10 mouse cellular contexts compared by ENCODE assay signal in genomic region chr1:143503436-143504065, GRCm38 (mm10).
A peak's percentile ranks its signal among the peaks of the same experiment; 100 is the strongest.
DNase-seq lines count a peak whose midpoint lies in the region; ATAC-seq lines count a peak whose summit lies in the region.
"Had no signal": no experiment of that assay in that cellular context is flagged by ENCODE, and none has a peak within 500 bp of the region (broad histone marks: within the 10 kb centered on the region; RNA-seq: fewer than 3 reads in every experiment).

No protein-coding gene starts in this region.

- no peaks in the 10 kb centered on the region for H3K9me3 ChIP-seq in hindbrain, embryonic 10.5 days
- no peaks in the 10 kb centered on the region for H3K9me3 ChIP-seq in hindbrain, embryonic 12.5 days (replicated peaks)
- no peaks in the 10 kb centered on the region for H3K9me3 ChIP-seq in embryonic facial prominence, embryonic 12.5 days
- no peaks in the 10 kb centered on the region for H3K9me3 ChIP-seq in limb, embryonic 13.5 days
- H3K9me3 ChIP-seq: forebrain, embryonic 12.5 days had no signal

- peak overlapping the region; percentile 16 for H3K27ac ChIP-seq in hindbrain, embryonic 10.5 days
- no peak overlapping the region for H3K27ac ChIP-seq in hindbrain, embryonic 12.5 days
- H3K27ac ChIP-seq in embryonic facial prominence, embryonic 12.5 days = peak overlapping the region; percentile 47; the same call in 1 of the 2 replicates
- H3K27ac ChIP-seq in limb, embryonic 13.5 days = peak overlapping the region; percentile 22; the same call in 1 of the 2 replicates
- H3K27ac ChIP-seq: forebrain, embryonic 12.5 days had no signal

- H3K4me3 ChIP-seq in hindbrain, embryonic 10.5 days = no peak overlapping the region
- H3K4me3 ChIP-seq in hindbrain, embryonic 12.5 days = no peak overlapping the region
- no peak overlapping the region for H3K4me3 ChIP-seq in embryonic facial prominence, embryonic 12.5 days
- no peak overlapping the region for H3K4me3 ChIP-seq in limb, embryonic 13.5 days
- H3K4me3 ChIP-seq: forebrain, embryonic 12.5 days had no signal

- H3K36me3 ChIP-seq in hindbrain, embryonic 10.5 days = no peaks in the 10 kb centered on the region
- H3K36me3 ChIP-seq in hindbrain, embryonic 12.5 days = no peaks in the 10 kb centered on the region
- no peaks in the 10 kb centered on the region for H3K36me3 ChIP-seq in embryonic facial prominence, embryonic 12.5 days
- no peaks in the 10 kb centered on the region for H3K36me3 ChIP-seq in limb, embryonic 13.5 days
- H3K36me3 ChIP-seq: forebrain, embryonic 12.5 days had no signal

- 0 out of 2 replicates have a peak, but pooled peaks cover 4% of the 10 kb centered on the region for H3K4me1 ChIP-seq in hindbrain, embryonic 10.5 days (replicated peaks)
- no peaks in the 10 kb centered on the region for H3K4me1 ChIP-seq in hindbrain, embryonic 12.5 days
- H3K4me1 ChIP-seq in embryonic facial prominence, embryonic 12.5 days = peaks cover 8% of the 10 kb centered on the region; the same call in 1 of the 2 replicates
- H3K4me1 ChIP-seq in limb, embryonic 13.5 days = peaks cover 8% of the 10 kb centered on the region; the same call in 1 of the 2 replicates
- H3K4me1 ChIP-seq: forebrain, embryonic 12.5 days had no signal

- no peak overlapping the region for H3K9ac ChIP-seq in hindbrain, embryonic 12.5 days
- H3K9ac ChIP-seq in embryonic facial prominence, embryonic 12.5 days = no peak overlapping the region
- H3K9ac ChIP-seq in limb, embryonic 13.5 days = no peak overlapping the region
- H3K9ac ChIP-seq: forebrain, embryonic 12.5 days had no signal

- 67% methylated on average over 11 of the region's 11 CpGs for WGBS in hindbrain, embryonic 10.5 days
- 59% methylated on average over 11 of the region's 11 CpGs for whole genome bisulfite sequencing in hindbrain, embryonic 12.5 days
- WGBS in embryonic facial prominence, embryonic 12.5 days = 21% methylated on average over 11 of the region's 11 CpGs
- 28% methylated on average over 11 of the region's 11 CpGs for WGBS in limb, embryonic 13.5 days

- DNase-seq in hindbrain, embryonic 10.5 days (ENCODE audit: low spot score) = no peak
- DNase-seq in 3T3-L1 (ENCODE audit: low read depth, low spot score) = peak; percentile 6
- DNase-seq in thymus, postnatal 0 days (ENCODE audit: low spot score) = no peak
- no peak for DNase-seq in spleen, adult 12 weeks (ENCODE audit: low spot score)
- no peak for DNase-seq in cerebellum, adult 18-20 months
- DNase-seq: lung, postnatal 36 days had no signal

- H3K27me3 ChIP-seq in hindbrain, embryonic 10.5 days (ENCODE audit: insufficient read depth, poor library complexity, severe bottlenecking) = no peaks in the 10 kb centered on the region
- no peaks in the 10 kb centered on the region for H3K27me3 ChIP-seq in hindbrain, embryonic 12.5 days
- no peaks in the 10 kb centered on the region for H3K27me3 ChIP-seq in embryonic facial prominence, embryonic 12.5 days
- no peaks in the 10 kb centered on the region for H3K27me3 ChIP-seq in limb, embryonic 13.5 days
- H3K27me3 ChIP-seq: forebrain, embryonic 12.5 days had no signal

- H3K4me2 ChIP-seq in hindbrain, embryonic 12.5 days (replicated peaks) = no peak overlapping the region
- H3K4me2 ChIP-seq in embryonic facial prominence, embryonic 12.5 days (replicated peaks) = 0 out of 2 replicates have a peak overlapping the region, but pooled peaks have one; percentile 7
- peak overlapping the region; percentile 11; the same call in 1 of the 2 replicates for H3K4me2 ChIP-seq in limb, embryonic 13.5 days (replicated peaks)
- H3K4me2 ChIP-seq: forebrain, embryonic 12.5 days had no signal

- no peak for ATAC-seq in hindbrain, embryonic 12.5 days (ENCODE audit: low FRiP score)
- peak; percentile 84 for ATAC-seq in embryonic facial prominence, embryonic 12.5 days (ENCODE audit: insufficient number of reproducible peaks, insufficient read depth, low FRiP score, low TSS enrichment)
- peak; percentile 89 for ATAC-seq in limb, embryonic 13.5 days (ENCODE audit: low FRiP score, low read depth)
